Mouse (Mus musculus) G1E-ER4 (cell line): ENCODE measurements at regions not wholly inside any gene's neighbourhood (a gene's known extent, or its start where the extent isn't known, plus 50 kb on each side); places are given as distances from the start of the nearest gene placed in this dataset.

Source experiments
- GATA1 ChIP-seq: IDR thresholded peaks from one replicate; pipeline ENCODE4 v1.8.0; 2012; ENCODE audit warnings: low read length, inconsistent platforms

DNA sequence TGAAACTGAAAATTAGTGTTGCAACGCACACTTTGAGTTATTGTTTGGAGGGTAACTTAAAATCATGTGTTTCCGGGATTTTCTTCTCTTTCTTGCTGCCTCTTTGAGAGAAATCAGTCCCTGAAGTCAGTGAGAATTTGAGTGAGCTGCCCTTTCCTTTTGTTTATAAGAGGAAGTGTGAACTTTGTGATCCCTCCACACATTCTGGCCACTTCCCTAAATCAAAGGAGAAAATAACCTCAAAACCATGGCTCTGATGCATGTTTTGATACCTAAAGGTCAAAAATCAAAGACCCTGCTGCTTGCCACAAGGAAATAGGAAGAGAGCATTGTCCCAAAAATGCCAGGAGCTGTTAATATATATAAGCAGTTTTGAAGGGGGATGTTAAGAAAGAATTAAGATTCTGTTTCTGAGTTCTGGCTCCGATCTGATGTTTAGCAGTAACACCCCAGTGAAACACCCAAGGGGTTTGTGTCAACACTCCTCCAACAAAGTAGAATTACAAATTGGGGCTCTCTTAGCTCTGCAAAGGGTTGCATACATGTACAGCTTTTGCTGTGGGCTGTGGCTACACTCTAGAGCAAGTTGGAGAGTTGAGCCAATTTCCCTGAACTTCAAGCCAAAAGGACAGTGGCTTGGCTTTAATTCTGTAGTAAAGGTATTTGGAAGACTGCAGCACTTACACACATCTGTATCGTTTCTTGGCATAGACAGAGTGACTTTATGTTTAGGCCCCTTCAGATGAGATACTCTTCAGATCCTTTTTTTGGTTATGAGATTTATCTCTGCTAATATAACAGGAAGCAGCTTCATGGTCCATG, 97.5 kb upstream of the Marcks start:
- no peak for TF ChIP-seq GATA1

DNA sequence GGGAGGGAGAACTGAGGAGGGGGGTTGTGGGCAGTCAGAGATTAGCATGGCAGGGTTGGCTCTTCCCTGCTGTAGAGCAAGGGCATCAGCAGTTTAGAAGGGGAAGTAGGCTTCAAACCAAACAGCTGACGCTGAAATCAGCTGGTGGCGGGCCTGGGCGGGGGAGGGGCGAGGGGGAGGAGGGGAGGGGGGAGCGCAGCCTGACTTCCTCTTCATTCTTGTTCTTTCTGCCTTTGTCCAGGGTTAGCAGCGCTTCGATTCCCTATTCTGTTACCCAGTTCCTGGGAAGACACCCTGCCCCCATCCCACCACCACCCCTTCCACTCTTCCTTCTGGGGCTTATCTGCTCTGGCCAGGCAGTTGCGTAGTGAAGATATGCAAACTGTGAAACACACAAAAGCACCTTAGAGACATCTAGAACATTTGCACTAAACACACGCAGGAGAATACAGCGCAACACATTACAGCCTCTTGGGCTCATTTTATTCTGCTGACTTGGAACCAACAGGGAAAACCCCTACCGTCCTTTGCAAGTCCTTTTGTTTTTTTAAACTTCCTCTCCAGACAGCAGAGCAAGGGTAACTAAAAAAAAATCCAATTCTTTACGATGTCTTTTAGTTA, 93.3 kb upstream of the Marcks start:
- TF ChIP-seq GATA1: peak; percentile 52

DNA sequence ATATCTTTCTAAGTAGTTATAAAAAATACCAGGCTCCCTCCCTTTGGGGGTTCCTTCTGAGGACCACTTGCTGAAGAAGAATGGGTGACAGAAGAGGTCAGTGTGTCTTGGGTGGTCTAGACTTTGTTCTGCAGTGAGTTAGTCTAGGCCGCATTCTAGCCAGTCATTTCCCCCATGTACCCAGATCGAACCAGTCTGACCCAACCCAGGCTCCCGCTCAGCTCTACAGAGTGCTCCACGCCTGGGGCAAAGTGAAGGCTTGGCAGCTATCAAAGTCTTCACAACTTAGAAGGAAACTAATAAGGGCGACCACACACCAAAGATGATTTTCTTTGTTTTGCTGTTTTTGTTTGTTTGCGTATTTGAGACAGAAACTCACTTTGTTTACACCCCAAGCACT, 92.4 kb upstream of the Marcks start:
- no peak for TF ChIP-seq GATA1

DNA sequence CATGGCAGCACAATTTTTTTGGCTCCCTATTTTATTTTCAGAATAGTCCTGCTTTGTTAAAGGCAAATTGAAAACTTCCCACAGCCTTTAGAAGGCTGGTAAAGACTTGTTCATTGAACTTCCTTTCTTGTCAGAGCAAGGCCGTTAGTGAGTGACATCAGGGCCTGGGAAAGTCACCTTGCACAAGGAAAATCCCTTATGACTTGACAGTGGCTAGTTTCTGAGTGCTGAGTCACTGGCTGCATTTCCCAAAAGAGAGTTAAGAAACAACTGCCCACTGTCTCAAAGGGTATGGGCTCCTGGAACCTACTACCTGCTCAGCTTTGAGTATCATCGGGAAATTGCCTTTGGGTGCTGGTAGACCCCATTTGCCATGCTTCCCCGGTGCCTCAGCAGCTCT, 89.2 kb upstream of the Marcks start:
- TF ChIP-seq GATA1: no peak

DNA sequence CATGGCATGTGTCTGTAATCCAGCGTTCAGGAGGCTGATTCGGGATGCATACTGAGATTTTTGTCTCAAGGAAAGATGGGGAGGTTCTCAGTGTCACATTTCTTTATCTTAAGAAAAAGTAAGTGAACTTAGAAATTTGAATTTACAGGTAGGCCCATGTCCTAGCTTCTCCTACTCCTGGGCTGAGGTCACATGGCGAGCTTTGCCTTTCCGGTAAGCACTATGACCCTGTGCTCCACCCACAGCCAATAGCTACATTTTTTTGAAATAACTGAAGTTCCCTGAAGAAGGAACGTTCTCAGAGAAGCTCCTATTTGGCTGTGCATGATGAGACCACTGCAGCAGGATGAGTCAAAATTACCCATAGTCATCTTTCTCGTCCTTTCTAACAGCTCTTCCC, 83.0 kb upstream of the Marcks start:
- TF ChIP-seq GATA1: no peak

DNA sequence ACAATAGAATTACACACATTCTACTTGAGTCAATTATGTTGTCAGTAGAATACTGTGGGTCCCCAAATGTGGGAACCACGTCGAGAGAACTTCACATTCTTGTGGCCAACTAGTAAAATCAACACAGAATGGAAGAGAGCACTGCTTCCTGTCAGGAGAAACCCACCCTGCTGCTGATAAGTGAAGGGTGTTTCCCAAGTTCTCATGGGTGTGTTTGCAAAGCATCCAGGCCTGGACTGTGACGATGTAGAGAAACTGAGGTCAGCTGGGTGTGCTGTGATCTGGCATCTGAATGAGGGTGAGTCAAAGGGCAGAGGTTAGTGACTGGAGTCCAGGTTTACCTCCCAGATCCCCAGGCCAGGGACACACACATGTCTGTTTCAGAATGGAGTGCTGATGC, 81.7 kb upstream of the Marcks start:
- TF ChIP-seq GATA1: no peak

DNA sequence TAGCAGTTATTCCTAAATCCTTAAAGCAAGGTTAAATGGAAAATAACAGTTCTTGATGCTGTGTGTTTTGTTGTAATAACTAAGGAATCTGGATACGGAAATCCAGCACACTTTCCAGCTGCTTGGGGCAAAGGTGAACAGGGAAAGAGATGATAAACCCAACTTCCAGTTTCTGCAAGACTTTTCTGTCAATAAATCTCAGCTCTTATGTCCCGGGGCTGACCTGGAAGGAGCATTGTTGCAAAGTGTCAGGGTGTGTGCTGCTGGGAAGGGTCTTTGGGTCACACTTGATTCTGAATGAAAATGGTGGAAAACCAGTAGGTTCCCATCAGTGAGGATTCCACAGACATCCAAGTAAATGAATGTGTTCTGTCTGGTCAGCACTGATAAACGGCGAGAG, 81.2 kb upstream of the Marcks start:
- no peak for TF ChIP-seq GATA1

DNA sequence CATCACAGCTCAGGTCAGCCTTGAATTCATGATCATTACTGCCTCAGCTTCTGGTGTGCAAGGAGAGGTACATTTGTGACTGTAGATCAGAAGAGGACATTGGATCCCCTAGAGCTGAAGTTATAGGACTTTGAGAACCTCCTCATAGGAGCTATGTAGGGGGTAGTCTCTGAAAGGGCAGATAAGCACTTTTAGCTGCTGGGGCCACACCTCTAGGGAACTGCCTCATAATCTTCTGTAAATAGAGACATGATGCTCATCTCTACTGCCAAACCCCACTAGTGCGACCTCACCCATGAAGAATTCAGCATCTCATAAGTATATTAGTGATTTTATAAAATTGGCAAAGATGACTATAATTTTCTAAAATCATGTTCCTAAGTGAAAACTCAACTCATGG, 80.7 kb upstream of the Marcks start:
- no peak for TF ChIP-seq GATA1

DNA sequence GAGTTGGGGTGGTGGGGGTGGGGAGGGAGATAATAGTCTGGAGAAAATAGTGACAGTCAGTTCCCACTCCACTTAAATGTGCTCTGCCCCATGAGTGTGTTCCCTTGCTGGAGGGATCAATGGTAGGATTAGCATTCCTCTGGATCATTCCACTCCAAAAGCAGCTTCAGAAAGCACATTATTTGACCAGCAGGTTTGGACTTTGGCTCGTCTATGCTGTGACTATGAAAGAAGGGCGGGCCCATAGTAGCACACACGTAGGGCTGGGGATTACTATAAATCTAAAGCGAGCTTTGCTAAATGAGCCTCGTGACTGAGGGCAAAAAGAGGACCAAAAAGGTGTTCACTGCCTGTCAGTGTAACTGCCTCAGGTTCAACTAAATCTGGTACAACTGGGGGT, 75.9 kb upstream of the Marcks start:
- TF ChIP-seq GATA1: no peak

DNA sequence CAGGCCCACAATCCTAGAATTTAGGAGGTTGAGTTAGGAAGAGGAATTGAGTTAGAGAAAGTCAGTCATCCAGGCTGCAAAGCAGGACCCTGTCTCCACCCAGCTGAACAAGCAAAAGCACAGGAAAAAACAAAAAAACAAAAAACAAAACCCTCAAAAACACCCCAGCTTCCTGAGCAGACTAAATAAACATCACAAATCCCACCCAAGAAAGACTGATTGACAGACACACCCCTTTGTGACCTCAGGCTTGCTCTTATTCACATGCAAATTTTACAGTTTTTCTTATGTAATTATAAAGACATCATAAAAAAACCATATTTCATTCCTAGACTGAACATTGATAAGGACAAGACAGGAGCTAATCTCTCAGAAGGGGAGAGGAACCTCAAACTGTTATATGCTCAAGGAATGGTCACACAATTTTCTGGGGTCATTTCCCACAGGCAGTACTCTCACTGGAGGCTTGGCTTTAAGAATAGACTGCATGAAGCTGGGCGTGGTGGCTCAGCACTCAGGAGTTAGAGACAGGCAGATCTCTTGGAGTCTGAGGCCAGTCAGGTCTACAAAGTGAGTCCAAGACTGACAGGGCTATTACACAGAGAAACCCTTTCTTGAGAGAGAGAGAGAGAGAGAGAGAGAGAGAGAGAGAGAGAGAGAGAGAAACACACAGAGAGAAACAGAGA, 73.8 kb upstream of the Marcks start:
- no peak for TF ChIP-seq GATA1

DNA sequence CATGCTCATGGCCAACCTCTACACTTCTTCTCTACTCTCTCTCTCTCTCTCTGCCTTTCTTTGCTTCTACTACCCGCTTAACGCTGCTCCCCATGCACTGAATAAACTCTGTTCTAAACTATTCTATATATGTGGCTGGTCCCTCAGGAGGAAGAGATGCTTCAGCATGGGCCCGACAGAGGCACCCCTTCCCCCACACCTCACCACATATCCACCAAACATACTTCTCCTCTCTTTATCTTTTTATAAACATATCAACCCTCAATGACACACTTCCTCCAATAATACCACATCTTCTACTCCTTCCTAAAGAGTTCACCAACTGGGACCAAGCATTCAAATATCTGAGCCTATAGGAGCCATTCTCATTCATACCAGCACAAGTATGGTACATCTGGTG, 72.6 kb upstream of the Marcks start:
- TF ChIP-seq GATA1: no peak

DNA sequence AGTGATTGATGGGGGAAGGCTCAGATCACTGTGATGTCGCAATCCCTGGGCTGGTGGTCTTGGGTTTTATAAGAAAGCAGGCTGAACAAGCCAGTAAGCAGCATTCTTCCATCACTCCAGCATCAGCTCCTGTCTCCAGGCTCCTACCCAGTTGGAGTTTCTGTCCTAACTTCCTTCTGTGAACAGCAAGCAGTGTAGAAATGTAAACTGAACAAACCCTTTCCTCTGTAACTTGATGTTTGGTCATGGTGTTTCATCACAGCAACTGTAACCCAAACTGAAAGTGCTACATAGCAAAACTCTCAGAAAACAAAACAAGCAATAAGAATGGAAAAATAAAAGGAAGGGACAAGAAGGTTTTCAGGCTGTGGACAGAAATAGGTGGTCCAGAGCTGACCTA, 71.5 kb upstream of the Marcks start:
- no peak for TF ChIP-seq GATA1

DNA sequence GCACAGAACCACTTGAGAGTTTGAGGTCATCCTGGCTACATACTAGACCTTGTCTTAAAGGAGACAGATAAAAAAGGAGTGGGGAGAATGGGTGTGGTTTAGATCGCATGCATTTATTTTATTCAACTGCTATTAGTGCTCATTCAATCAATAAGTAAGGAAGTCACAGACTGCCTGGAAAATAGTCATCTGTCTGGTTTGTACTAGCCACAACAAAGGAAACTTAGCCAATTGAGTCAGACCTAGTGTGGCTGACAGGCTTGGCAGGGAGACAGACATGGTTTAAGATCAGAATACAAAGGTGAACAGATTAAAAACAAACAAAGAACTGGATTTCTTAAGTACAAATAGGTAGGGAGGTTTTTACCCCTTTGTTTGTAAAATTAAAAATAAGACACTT, 68.3 kb upstream of the Marcks start:
- TF ChIP-seq GATA1: no peak

DNA sequence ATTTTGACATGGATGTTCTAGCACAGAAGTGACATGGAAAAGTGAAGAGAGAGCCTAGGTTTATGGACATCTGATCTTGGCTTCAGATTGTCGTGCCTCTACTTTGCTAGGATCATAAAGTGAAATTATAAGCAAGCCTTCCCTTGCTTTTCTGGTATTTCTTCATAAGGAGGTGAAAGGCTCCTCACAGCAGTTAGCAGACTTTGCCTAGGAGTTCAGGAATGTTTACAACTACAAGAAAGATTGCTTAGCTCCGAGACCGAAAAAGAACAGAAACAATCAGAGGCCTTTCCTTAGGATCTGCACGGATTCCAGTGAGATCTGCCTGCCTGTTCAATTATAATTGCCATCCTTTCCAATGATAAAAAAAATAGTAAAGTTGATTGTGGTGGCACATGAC, 67.8 kb upstream of the Marcks start:
- no peak for TF ChIP-seq GATA1

DNA sequence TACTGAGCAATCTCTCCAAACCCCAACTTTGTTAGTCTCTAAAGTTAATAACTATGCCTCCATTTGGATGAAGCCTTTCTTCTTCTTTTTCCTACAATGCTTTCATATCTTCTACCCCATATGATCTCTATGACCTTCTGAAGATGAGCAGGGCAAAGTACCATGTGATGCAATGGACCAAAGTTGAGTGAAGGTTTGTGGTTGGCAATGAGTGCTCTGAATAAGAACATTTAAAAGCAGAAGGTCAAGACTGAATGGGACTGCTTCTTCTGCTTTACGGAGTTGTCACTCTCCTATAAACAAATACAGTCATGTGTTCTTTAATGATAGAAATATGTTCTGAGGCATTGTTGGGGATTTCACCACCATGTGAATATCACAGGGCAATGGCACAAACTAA, 65.0 kb upstream of the Marcks start:
- TF ChIP-seq GATA1: no peak

DNA sequence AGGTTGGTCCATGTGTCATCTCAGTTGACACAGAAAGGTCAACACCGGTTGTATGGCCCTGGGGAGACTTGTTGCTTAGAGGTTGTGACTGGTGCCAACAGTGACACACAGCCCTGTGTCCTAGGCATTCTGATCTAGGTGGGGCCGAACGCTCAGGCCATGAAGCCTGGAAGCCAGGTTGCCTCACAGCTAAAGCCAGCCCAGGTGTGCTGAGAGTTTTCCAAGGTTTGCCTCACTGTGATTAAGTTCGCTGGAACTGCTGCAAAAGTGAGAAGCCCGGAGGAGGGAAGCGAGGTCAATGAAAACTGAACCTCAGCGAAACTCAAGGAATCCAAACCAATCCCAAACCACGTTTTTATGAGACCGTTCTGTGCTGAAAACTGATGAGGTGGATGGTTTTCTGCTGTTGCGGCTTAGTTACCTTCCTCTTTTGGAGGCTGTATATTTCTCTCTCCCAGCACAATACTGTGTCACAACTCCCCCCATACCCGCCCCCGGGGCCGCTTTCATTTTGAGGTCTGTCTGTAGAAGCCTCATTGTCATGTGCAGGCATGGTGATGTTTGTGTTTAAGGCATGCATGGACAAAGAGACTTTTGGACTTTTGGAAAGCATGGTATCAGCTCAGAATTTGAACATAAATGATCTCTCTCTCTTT, 56.2 kb upstream of the Marcks start:
- TF ChIP-seq GATA1: no peak
